Mouse (Mus musculus): ENCODE measurements at regions not wholly inside any gene's neighbourhood (a gene's known extent, or its start where the extent isn't known, plus 50 kb on each side); places are given as distances from the start of the nearest gene placed in this dataset.

GRCm38 (mm10) chr13:44132510-44132909 lies 347.9 kb downstream of the Cd83 start:
- no peak for DNase-seq (ENCODE audit: low read depth, low spot score)

GRCm38 (mm10) chr13:44133436-44133835 lies 348.9 kb downstream of the Cd83 start:
- DNase-seq (ENCODE audit: low read depth, low spot score): no peak

DNA sequence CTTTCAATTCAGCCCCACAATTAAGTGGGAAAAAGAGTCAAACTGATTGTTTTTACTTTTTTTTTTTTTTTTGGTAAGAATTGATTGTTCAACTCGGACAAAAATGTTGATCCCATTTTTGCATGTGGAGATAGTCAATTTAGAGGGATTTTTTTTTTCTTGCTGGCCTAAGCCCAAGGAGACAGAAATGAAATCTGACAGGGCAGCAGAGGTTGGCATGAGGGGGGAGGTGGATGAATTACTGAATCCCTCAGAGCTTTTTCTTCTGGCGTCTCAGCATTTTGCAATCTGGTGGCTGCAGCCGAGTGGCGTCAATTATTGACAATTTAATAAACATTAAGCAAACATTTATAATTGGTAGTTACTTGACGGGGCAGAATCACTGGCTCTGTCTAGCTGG lies 356.6 kb downstream of the Cd83 start:
- DNase-seq (ENCODE audit: low read depth, low spot score): no peak

- DNase-seq (ENCODE audit: low read depth, low spot score): no peak
Measured at GRCm38 (mm10) chr13:44145441-44145840, 360.9 kb downstream of the Cd83 start.

GRCm38 (mm10) chr13:44147841-44148240 lies 363.3 kb downstream of the Cd83 start:
- no peak for DNase-seq (ENCODE audit: low read depth, low spot score)

GRCm38 (mm10) chr13:44149499-44149898 lies 364.9 kb downstream of the Cd83 start:
- no peak for DNase-seq (ENCODE audit: low read depth, low spot score)

DNA sequence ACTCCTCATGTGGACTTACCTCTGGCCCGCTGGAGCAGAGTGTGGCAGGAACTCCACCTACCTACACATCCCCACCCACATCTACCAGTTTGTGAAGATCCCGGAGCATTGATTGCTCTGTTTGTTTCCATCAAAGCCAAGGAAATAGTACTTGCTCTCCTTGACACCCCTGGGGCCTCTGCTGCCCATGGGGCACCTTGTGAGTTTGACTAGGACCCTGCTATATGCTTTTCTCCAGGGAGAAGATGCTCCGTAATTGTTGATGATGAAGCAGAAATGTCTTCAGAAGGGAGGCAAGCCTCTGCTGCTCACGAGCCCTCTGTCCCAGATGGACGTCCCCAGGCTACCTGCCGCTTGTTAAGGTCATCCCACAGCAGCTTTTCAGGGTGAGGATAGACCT lies 367.0 kb downstream of the Cd83 start:
- DNase-seq (ENCODE audit: low read depth, low spot score): no peak

GRCm38 (mm10) chr13:44152806-44153613 lies 368.4 kb downstream of the Cd83 start:
- no peak for DNase-seq (ENCODE audit: low read depth, low spot score)

DNA sequence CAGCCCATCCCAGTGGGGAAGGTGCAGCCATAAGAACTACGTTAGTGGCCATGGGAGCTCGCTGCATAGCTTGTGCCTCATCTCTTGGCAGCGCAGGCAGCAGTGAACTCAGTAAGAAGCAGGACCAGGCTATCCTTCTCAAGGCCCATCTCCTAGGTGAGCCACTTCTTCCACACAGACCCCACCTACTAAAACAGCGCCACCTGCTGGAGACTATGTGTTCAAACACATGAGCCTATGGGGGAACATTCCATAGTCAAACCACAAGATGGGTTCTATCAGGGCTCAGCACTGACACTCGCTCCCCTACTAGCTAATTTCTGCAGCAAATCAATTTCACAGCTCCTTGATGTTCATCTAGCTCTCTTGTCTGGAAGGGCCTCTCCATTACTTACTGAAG lies 369.2 kb downstream of the Cd83 start:
- DNase-seq (ENCODE audit: low read depth, low spot score): no peak

GRCm38 (mm10) chr13:44155956-44156355 lies 371.4 kb downstream of the Cd83 start:
- no peak for DNase-seq (ENCODE audit: low read depth, low spot score)

- no peak for DNase-seq (ENCODE audit: low read depth, low spot score)
Measured at GRCm38 (mm10) chr13:44156546-44156945, 372.0 kb downstream of the Cd83 start.

DNA sequence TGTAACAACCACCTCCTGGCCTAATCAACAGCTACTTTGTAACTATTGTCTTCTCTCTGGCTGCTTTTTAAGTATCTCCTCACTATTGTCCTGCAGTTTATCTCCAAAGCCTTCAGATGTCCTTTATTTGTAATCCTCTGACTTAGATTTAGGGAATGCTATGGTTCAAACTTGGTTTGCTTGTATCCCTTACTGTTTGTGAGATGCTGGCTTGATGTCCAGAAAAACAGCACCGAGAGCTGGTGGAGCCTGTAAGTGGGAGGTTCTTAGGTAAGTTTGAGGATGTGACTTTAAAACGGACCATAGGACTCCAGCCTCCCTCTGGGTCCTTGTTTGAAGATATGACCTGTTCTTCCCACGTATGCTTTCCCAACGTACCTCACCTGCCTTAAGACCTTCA lies 372.7 kb downstream of the Cd83 start:
- DNase-seq (ENCODE audit: low read depth, low spot score): no peak

DNA sequence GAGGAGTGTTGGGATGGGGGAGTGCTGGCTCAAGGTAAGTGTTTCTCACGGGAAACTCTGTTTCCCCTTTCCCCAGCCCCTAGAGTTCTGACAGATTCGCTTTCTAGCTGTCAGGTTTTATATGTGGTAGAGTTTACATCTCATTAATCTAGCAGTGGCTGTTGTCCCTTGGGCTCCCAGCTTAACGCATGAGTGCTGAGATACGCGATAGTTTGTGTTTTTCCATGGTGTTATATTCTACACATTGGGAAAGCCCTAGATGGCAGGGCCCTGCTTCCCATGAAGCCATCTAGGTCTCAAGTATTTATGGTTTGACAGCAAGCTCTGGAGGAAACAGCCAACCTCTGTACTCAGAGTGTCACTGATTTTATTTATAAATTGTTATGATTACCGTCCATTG lies 373.8 kb downstream of the Cd83 start:
- no peak for DNase-seq (ENCODE audit: low read depth, low spot score)

DNA sequence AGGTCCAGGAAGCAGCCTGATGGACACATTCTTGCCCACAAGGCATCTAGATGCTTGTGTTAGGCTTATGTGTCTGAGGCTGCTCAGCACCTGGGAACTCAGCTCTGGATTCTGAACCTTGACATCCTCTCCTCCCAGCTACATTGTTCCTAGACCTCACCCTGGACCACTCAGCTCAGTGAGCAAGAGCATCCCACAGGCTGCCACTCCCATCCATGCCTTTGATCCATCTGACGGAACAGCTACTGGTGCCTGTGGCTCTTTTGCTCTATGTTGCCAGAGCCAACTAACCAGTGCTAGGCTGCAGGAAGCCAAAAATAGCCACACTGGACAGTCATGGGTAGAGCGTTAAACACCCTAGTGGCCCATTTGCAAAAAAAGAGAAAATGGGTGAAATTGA lies 374.8 kb downstream of the Cd83 start:
- DNase-seq (ENCODE audit: low read depth, low spot score): no peak

DNA sequence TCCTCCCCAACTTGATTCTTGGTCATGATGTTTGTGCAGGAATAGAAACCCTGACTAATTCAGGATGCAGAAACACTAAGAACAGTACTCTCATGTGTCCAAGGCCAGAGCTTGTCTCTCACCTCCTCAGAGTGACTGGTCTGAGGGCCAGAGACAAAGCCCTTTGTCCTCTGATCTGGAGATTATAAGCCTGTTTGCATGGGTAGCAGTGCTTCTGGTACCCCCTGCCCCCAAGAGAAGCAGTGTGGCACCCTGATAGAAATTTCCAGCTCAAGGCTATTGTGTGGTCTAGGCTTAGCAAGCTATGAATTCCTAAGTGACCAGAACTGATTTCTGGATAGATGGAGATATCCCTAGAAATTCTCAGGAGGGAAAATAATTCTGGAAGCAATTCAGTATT lies 380.2 kb downstream of the Cd83 start:
- DNase-seq (ENCODE audit: low read depth, low spot score): no peak

GRCm38 (mm10) chr13:44167186-44167585 lies 382.6 kb downstream of the Cd83 start:
- DNase-seq (ENCODE audit: low read depth, low spot score): no peak

GRCm38 (mm10) chr13:44168186-44168585 lies 383.6 kb downstream of the Cd83 start:
- no peak for DNase-seq (ENCODE audit: low read depth, low spot score)

- no peak for DNase-seq (ENCODE audit: low read depth, low spot score)
Measured at GRCm38 (mm10) chr13:44171639-44172038, 387.1 kb downstream of the Cd83 start.

DNA sequence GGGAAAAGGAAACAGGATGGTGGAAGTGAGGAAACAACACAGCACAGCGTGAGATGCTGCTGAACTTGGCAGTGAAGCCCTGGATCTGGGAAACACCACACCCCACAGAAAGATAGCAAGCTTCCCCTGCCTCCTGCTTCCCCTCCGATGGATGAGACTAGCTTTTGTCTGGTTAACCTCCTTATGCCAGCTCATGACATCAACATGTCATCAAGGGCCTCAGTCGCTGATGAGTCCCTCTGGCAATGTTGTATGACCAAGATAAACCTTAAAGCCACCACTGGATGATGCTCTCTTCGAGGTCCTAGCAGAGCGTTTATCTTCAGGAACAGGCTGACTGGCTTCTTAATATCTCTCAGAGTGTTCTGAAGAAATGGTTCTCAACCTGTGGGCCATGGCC lies 388.1 kb downstream of the Cd83 start:
- no peak for DNase-seq (ENCODE audit: low read depth, low spot score)

GRCm38 (mm10) chr13:44174236-44174635 lies 389.7 kb downstream of the Cd83 start:
- DNase-seq (ENCODE audit: low read depth, low spot score): no peak

DNA sequence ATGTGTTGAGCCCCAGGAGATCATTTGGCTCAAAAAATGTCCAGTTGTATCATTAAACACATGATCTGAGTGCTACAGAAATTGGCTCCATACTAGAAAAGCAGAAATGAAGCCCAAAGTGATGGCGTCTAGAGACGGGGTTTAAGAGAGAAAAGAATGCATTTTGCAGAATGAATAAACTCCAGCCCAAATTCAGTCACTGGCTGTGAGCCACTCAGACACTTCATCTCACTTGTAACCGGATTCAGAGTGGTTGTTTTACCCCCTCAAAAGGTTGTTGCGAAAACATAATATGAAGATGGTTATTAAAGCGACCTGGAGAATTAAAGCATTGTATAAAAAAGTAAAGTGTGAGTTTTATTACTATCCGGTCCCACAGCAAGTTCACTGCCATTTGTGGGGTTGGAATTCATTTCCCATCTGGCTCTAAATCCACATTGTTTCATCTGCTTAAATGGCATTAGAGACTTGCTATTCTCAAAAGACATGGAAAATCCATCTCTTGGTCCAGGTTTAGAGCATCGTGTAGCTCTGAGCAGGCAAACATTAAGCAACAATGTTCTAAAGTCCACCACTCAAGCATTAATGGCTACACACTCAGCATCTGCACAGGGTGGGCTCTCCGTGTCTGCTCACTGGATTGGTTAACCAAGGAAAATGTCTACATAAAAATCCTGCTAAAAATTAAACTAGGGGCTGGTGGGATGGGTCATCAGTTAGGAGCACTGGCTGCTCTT lies 390.9 kb downstream of the Cd83 start:
- no peak for DNase-seq (ENCODE audit: low read depth, low spot score)

GRCm38 (mm10) chr13:44176121-44176520 lies 391.5 kb downstream of the Cd83 start:
- DNase-seq (ENCODE audit: low read depth, low spot score): no peak

- DNase-seq (ENCODE audit: low read depth, low spot score): no peak
Measured at GRCm38 (mm10) chr13:44178006-44178405, 393.4 kb downstream of the Cd83 start.

Measured in c-Kit-negative CD71-positive TER-119-positive erythroid progenitor cells, embryonic 14.5 days (primary cell).